Mouse (Mus musculus) lung, postnatal 0 days (tissue): ENCODE results near the gene Usp29. TPM values are rescaled to one million over a fixed set of nuclear protein-coding genes. Genes with fewer than 3 reads are reported as not detected.

Experiments
- ATAC-seq: fragments of 200-750 bp; cut with Nextera tagmentation; 2 replicates; pipeline ENCODE4 v1.8.0; 2017; ENCODE audit warnings: moderate library complexity
- DNase-seq: peaks from one replicate; pipeline ENCODE4 v3.0.0-alpha.2; 2016; ENCODE audit warnings: low spot score
- H3K27ac ChIP-seq: fragments of 300-500 bp; sonication (generic); 2 replicates; pipeline ENCODE4 v1.5.1; 2014; ENCODE audit warnings: antibody characterized with exemption, mild to moderate bottlenecking, low read length, mixed read lengths
- H3K27me3 ChIP-seq: fragments of 300-500 bp; sonication (generic); replicated peaks from 2 replicates; pipeline ENCODE4 v1.6.1; 2014; ENCODE audit warnings: low read length, mixed read lengths; ENCODE audit not compliant: insufficient read depth
- H3K36me3 ChIP-seq: fragments of 300-500 bp; sonication (generic); 2 replicates; pipeline ENCODE4 v1.6.1; 2014; ENCODE audit warnings: low read length, mixed read lengths; ENCODE audit not compliant: insufficient read depth
- H3K4me1 ChIP-seq: fragments of 300-500 bp; sonication (generic); 2 replicates; pipeline ENCODE4 v1.6.1; 2014; ENCODE audit warnings: antibody characterized with exemption, low read depth, low read length, mixed read lengths; ENCODE audit not compliant: insufficient read depth
- H3K4me2 ChIP-seq: fragments of 300-500 bp; sonication (generic); replicated peaks from 2 replicates; pipeline ENCODE4 v1.6.1; 2014; ENCODE audit warnings: low read depth, mild to moderate bottlenecking, low read length, moderate library complexity, mixed read lengths
- H3K4me3 ChIP-seq: fragments of 300-500 bp; sonication (generic); 2 replicates; pipeline ENCODE4 v1.5.1; 2014; ENCODE audit warnings: low read depth, low read length
- H3K9ac ChIP-seq: fragments of 300-500 bp; sonication (generic); replicated peaks from 2 replicates; pipeline ENCODE4 v1.6.1; 2014; ENCODE audit warnings: low read depth, mild to moderate bottlenecking
- H3K9me3 ChIP-seq: fragments of 300-500 bp; sonication (generic); 2 replicates; pipeline ENCODE4 v1.6.1; 2016; ENCODE audit warnings: low read length, mixed read lengths
- CTCF ChIP-seq: IDR thresholded peaks from 2 replicates; pipeline ENCODE4 v1.5.1; 2016; ENCODE audit warnings: antibody characterized with exemption, mild to moderate bottlenecking
- EP300 ChIP-seq: IDR thresholded peaks from 2 replicates; pipeline ENCODE4 v1.6.1; 2016; ENCODE audit warnings: antibody characterized with exemption, mild to moderate bottlenecking, control low read depth
- WGBS: fragments of 180-500 bp; shearing (Covaris S2); extraction: QIAGEN DNeasy Blood & Tissue Kit; methylation state at CpG from one replicate; pipeline ENCODE4 v1.1.7; 2014; 5-methylcytosine and 5-hydroxymethylcytosine counted together
- polyA plus RNA-seq: library from polyadenylated mRNA; unstranded; fragments of >200 nt; fragmentation: Nextera tagmentation; extraction: Ambion mirVana; gene quantifications from 2 replicates; pipeline ENCODE4 v1.2.1, GENCODE M21; 2015

Usp29 gene
- polyA plus RNA-seq, 1 experiment from 2014 or later = 1.1 TPM

GRCm38 (mm10) chr7:6837297-6837925 lies 107.0 kb downstream of the Usp29 start:
- Histone ChIP-seq H3K9me3 (no peaks in the 10 kb centered on the region), H3K9ac (no peak overlapping the region), H3K27me3 (no peaks in the 10 kb centered on the region), H3K4me1 (no peaks in the 10 kb centered on the region), H3K4me3 (no peak overlapping the region), H3K4me2 (no peak overlapping the region), H3K36me3 (no peaks in the 10 kb centered on the region), H3K27ac (no peak overlapping the region)
- WGBS = 63% methylated on average over 3 of the region's 3 CpGs
- ATAC-seq (no peak), DNase-seq (no peak)
- TF ChIP-seq CTCF (no peak), EP300 (no peak)

GRCm38 (mm10) chr7:6837926-6838554 lies 107.7 kb downstream of the Usp29 start:
- ATAC-seq = peak; percentile 25; the same call in 1 of the 2 replicates
- H3K4me1 ChIP-seq = no peaks in the 10 kb centered on the region
- no peaks in the 10 kb centered on the region for H3K27me3 ChIP-seq
- no peak overlapping the region for H3K4me3 ChIP-seq
- no peak for TF ChIP-seq EP300
- no peak for TF ChIP-seq CTCF
- H3K9ac ChIP-seq = no peak overlapping the region
- H3K9me3 ChIP-seq = no peaks in the 10 kb centered on the region
- no peak overlapping the region for H3K27ac ChIP-seq
- DNase-seq = peak; percentile 37
- no peaks in the 10 kb centered on the region for H3K36me3 ChIP-seq
- 26% methylated on average over 9 of the region's 9 CpGs for WGBS
- H3K4me2 ChIP-seq = no peak overlapping the region

GRCm38 (mm10) chr7:6840860-6841259 lies 110.5 kb downstream of the Usp29 start:
- ATAC-seq (peak; percentile 68), DNase-seq (peak; percentile 65)
- Histone ChIP-seq H3K36me3 (no peaks in the 10 kb centered on the region), H3K27ac (no peak overlapping the region), H3K4me2 (no peak overlapping the region), H3K9ac (no peak overlapping the region), H3K27me3 (no peaks in the 10 kb centered on the region), H3K4me1 (no peaks in the 10 kb centered on the region), H3K9me3 (no peaks in the 10 kb centered on the region), H3K4me3 (no peak overlapping the region)
- WGBS = 34% methylated on average over 5 of the region's 5 CpGs
- TF ChIP-seq EP300 = no peak

GRCm38 (mm10) chr7:6849495-6849894 lies 119.1 kb downstream of the Usp29 start:
- Histone ChIP-seq H3K4me2 (no peak overlapping the region), H3K27me3 (no peaks in the 10 kb centered on the region), H3K36me3 (no peaks in the 10 kb centered on the region), H3K4me3 (no peak overlapping the region), H3K9me3 (no peaks in the 10 kb centered on the region), H3K9ac (no peak overlapping the region), H3K27ac (no peak overlapping the region), H3K4me1 (no peaks in the 10 kb centered on the region)
- TF ChIP-seq CTCF = no peak
- no peak for TF ChIP-seq EP300
- WGBS = 46% methylated on average over 3 of the region's 3 CpGs
- ATAC-seq (no peak), DNase-seq (no peak)

- Histone ChIP-seq H3K9me3 (no peaks in the 10 kb centered on the region), H3K36me3 (no peaks in the 10 kb centered on the region), H3K27ac (no peak overlapping the region), H3K4me2 (no peak overlapping the region), H3K9ac (no peak overlapping the region), H3K27me3 (no peaks in the 10 kb centered on the region), H3K4me1 (no peaks in the 10 kb centered on the region), H3K4me3 (no peak overlapping the region)
- no peak for ATAC-seq
- TF ChIP-seq CTCF (no peak), EP300 (no peak)
- no peak for DNase-seq
- WGBS = 44% methylated on average over 3 of the region's 3 CpGs
These were observed 119.9 kb downstream of the Usp29 start for GRCm38 (mm10) chr7:6850321-6850720.

GRCm38 (mm10) chr7:6851256-6851655 lies 120.9 kb downstream of the Usp29 start:
- Histone ChIP-seq H3K4me3 (no peak overlapping the region), H3K9ac (no peak overlapping the region), H3K4me2 (no peak overlapping the region), H3K9me3 (no peaks in the 10 kb centered on the region), H3K27me3 (no peaks in the 10 kb centered on the region), H3K27ac (no peak overlapping the region), H3K4me1 (no peaks in the 10 kb centered on the region), H3K36me3 (no peaks in the 10 kb centered on the region)
- ATAC-seq = no peak
- TF ChIP-seq CTCF = no peak
- TF ChIP-seq EP300 = no peak
- 60% methylated on average over 6 of the region's 6 CpGs for WGBS
- DNase-seq = no peak
